Mouse (Mus musculus) stomach, postnatal 0 days (tissue): ENCODE results near the gene Sltm.

Experiments
- CTCF ChIP-seq: IDR thresholded peaks from 2 replicates; pipeline ENCODE4 v1.5.1; 2016; ENCODE audit warnings: antibody characterized with exemption, low read depth, mild to moderate bottlenecking, moderate library complexity
- EP300 ChIP-seq: optimal IDR thresholded peaks from 2 replicates; pipeline ENCODE3; 2016; ENCODE audit warnings: antibody characterized with exemption

DNA sequence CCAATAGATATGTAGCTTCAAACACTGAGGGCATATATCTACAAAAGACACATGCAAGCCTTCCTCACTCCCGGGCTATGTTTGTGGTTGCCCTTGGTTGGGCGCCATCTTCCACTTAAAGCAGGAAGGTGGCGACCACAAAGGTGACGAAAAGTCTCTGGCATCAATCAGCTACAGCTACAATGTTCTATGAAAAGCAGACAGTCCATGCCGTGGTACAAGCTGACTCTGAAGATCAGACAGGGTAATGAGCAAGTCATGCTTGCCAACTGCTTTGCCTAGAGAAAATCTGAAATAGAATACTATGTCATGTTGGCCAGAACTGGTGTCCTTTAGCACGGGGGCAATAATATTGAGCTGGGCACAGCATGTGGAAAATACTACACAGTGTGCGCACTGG is 18.2 kb upstream of the Sltm start:
- no peak for TF ChIP-seq CTCF
- no peak for TF ChIP-seq EP300
